Mouse (Mus musculus) forebrain, embryonic 14.5 days (tissue): Measurements from ENCODE around the gene Olfr1413. TPM values are rescaled to one million over a fixed set of nuclear protein-coding genes. Genes with fewer than 3 reads are reported as not detected.

ENCODE experiments used
- polyA plus RNA-seq: library from polyadenylated mRNA; unstranded; fragments of >200 nt; fragmentation: Nextera tagmentation; extraction: Ambion mirVana; gene quantifications from 2 replicates; pipeline ENCODE4 v1.2.1, GENCODE M21; 2014

Gene Olfr1413
- polyA plus RNA-seq, 1 experiment from 2014 or later = not detected

Other genes with a start within 250 kb of the Olfr1413 start
- gene Ndufa10, start 97.5 kb upstream of the Olfr1413 start, polyA plus RNA-seq = 304 and 311 TPM in 2 replicates
- gene Olfr1416, start 86.2 kb upstream of the Olfr1413 start, polyA plus RNA-seq = not detected in 2 replicates
- not detected in 2 replicates for gene Olfr1415, start 75.2 kb upstream of the Olfr1413 start, polyA plus RNA-seq
- gene Olfr1414, start 52.7 kb upstream of the Olfr1413 start, polyA plus RNA-seq = not detected in 2 replicates
- not detected in 2 replicates for gene Olfr1412, start 14.5 kb downstream of the Olfr1413 start, polyA plus RNA-seq
- gene Olfr1411, start 23.1 kb downstream of the Olfr1413 start, polyA plus RNA-seq = not detected in 2 replicates
- gene Olfr1410, start 34.5 kb downstream of the Olfr1413 start, polyA plus RNA-seq = not detected in 2 replicates
- gene Olfr12, start 46.5 kb downstream of the Olfr1413 start, polyA plus RNA-seq = not detected in 2 replicates
- gene Cops9, start 70.7 kb downstream of the Olfr1413 start, polyA plus RNA-seq = 509 and 677 TPM in 2 replicates
- 0.11 TPM in 1 of 2 replicates, not detected in the other for gene Otos, start 77.5 kb downstream of the Olfr1413 start, polyA plus RNA-seq